Mouse (Mus musculus) c-Kit-negative CD71-positive TER-119-positive erythroid progenitor cells, embryonic 14.5 days (primary cell): Measurements from ENCODE around the gene Osbpl3.

Experiments
- DNase-seq: peaks from one replicate; pipeline ENCODE4 v3.0.0-alpha.2; 2013; ENCODE audit warnings: low read depth, low spot score

The Osbpl3 gene

GRCm38 (mm10) chr6:50295136-50295535, 160.9 kb downstream of the Osbpl3 start:
- no peak for DNase-seq

GRCm38 (mm10) chr6:50294128-50294527, 161.9 kb downstream of the Osbpl3 start:
- peak; percentile 8 for DNase-seq

GRCm38 (mm10) chr6:50291650-50292049, 164.4 kb downstream of the Osbpl3 start:
- DNase-seq: no peak

- no peak for DNase-seq
Measured at GRCm38 (mm10) chr6:50286881-50287280, 169.1 kb downstream of the Osbpl3 start.

- no peak for DNase-seq
Measured at GRCm38 (mm10) chr6:50279642-50280041, 176.4 kb downstream of the Osbpl3 start.

- no peak for DNase-seq
Measured at GRCm38 (mm10) chr6:50273947-50274346, 182.1 kb downstream of the Osbpl3 start.

- DNase-seq: no peak
Measured at GRCm38 (mm10) chr6:50273416-50273815, 182.6 kb downstream of the Osbpl3 start.

- DNase-seq: no peak
Measured at GRCm38 (mm10) chr6:50263670-50264069, 192.3 kb downstream of the Osbpl3 start, which contains the start of gene Gsdme. Gsdme (minus strand) TSS chr6:50263862.

GRCm38 (mm10) chr6:50262310-50262709, 193.7 kb downstream of the Osbpl3 start:
- no peak for DNase-seq

GRCm38 (mm10) chr6:50261922-50262261, 194.1 kb downstream of the Osbpl3 start:
- DNase-seq: no peak

GRCm38 (mm10) chr6:50261201-50261921, 194.6 kb downstream of the Osbpl3 start:
- DNase-seq: no peak

GRCm38 (mm10) chr6:50255356-50255755, 200.6 kb downstream of the Osbpl3 start:
- DNase-seq: no peak

- DNase-seq: no peak
Measured at GRCm38 (mm10) chr6:50254723-50255184, 201.2 kb downstream of the Osbpl3 start.

- no peak for DNase-seq
Measured at GRCm38 (mm10) chr6:50252690-50253089, 203.3 kb downstream of the Osbpl3 start.

- no peak for DNase-seq
Measured at GRCm38 (mm10) chr6:50247791-50248190, 208.2 kb downstream of the Osbpl3 start.

- DNase-seq: no peak
Measured at GRCm38 (mm10) chr6:50247356-50247755, 208.6 kb downstream of the Osbpl3 start.

- DNase-seq: no peak
Measured at GRCm38 (mm10) chr6:50244967-50245366, 211.0 kb downstream of the Osbpl3 start.

GRCm38 (mm10) chr6:50244126-50244525, 211.9 kb downstream of the Osbpl3 start:
- no peak for DNase-seq
